Mouse (Mus musculus) kidney, embryonic 15.5 days (tissue): ENCODE measurements at regions not wholly inside any gene's neighbourhood (a gene's known extent, or its start where the extent isn't known, plus 50 kb on each side); places are given as distances from the start of the nearest gene placed in this dataset.
A peak's percentile ranks its signal among the peaks of the same experiment; 100 is the strongest.

Experiments used
- ATAC-seq: fragments of 200-750 bp; cut with Nextera tagmentation; replicated peaks from 2 replicates; pipeline ENCODE4 v1.8.0; 2017; ENCODE audit warnings: moderate TSS enrichment; ENCODE audit not compliant: low FRiP score
- H3K27ac ChIP-seq: fragments of 300-500 bp; sonication (generic); 2 replicates; pipeline ENCODE4 v1.5.1; 2015; ENCODE audit warnings: mild to moderate bottlenecking, inconsistent platforms
- H3K27me3 ChIP-seq: fragments of 300-500 bp; sonication (generic); 2 replicates; pipeline ENCODE4 v1.6.1; 2015; ENCODE audit warnings: inconsistent platforms
- H3K36me3 ChIP-seq: fragments of 300-500 bp; sonication (generic); 2 replicates; pipeline ENCODE4 v1.6.1; 2015; ENCODE audit warnings: inconsistent platforms
- H3K4me1 ChIP-seq: fragments of 300-500 bp; sonication (generic); 2 replicates; pipeline ENCODE4 v1.6.1; 2015; ENCODE audit warnings: inconsistent platforms
- H3K4me2 ChIP-seq: fragments of 300-500 bp; sonication (generic); 2 replicates; pipeline ENCODE4 v1.6.1; 2015; ENCODE audit warnings: moderate library complexity, mild to moderate bottlenecking, inconsistent platforms
- H3K4me3 ChIP-seq: fragments of 300-500 bp; sonication (generic); replicated peaks from 2 replicates; pipeline ENCODE4 v1.5.1; 2015; ENCODE audit warnings: mild to moderate bottlenecking, inconsistent platforms
- H3K9ac ChIP-seq: fragments of 300-500 bp; sonication (generic); 2 replicates; pipeline ENCODE4 v1.6.1; 2015; ENCODE audit warnings: mild to moderate bottlenecking, inconsistent platforms
- H3K9me3 ChIP-seq: fragments of 300-500 bp; sonication (generic); replicated peaks from 2 replicates; pipeline ENCODE4 v1.6.1; 2016; ENCODE audit warnings: inconsistent platforms
- WGBS: fragments of 180-500 bp; shearing (Covaris S2); methylation state at CpG from one replicate; pipeline ENCODE4 v1.1.7; 2015; ENCODE audit warnings: mixed read lengths; 5-methylcytosine and 5-hydroxymethylcytosine counted together

DNA sequence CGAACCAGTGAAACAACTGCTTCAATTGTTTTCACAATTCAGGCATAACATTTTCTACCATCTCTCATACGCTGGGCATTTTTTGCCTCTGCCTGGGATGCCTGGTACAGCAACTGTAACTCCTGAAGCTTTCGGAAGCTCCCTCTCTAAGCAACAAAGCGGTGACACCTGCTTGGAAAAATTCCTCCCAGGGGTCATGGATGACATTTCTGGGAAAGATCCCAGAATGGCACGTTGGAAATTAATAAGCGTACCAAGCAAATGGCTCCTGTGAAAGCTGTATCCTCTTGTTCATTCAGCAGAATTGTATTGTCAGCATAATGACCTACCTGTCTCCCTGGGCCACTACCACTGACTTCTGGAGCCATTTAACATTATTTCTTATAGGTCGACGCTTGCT is 333.7 kb upstream of the Noct start:
- Histone ChIP-seq H3K9me3 (no peaks in the 10 kb centered on the region), H3K4me1 (peaks cover 11% of the 10 kb centered on the region; the same call in 1 of the 2 replicates), H3K27me3 (no peaks in the 10 kb centered on the region), H3K27ac (no peak overlapping the region), H3K9ac (no peak overlapping the region), H3K4me2 (no peak overlapping the region), H3K36me3 (no peaks in the 10 kb centered on the region), H3K4me3 (no peak overlapping the region)
- 88% methylated on average over 8 of the region's 8 CpGs for WGBS
- no peak for ATAC-seq

- 0 out of 2 replicates have a peak, but pooled peaks cover 8% of the 10 kb centered on the region for H3K4me1 ChIP-seq
Observed at GRCm38 (mm10) chr3:50898179-50898578, 326.1 kb upstream of the Noct start.

GRCm38 (mm10) chr3:50899830-50900350 is 324.4 kb upstream of the Noct start:
- H3K9me3 ChIP-seq = no peaks in the 10 kb centered on the region
- H3K27ac ChIP-seq = no peak overlapping the region
- H3K4me2 ChIP-seq = no peak overlapping the region
- no peak overlapping the region for H3K4me3 ChIP-seq
- no peaks in the 10 kb centered on the region for H3K27me3 ChIP-seq
- no peaks in the 10 kb centered on the region for H3K36me3 ChIP-seq
- 78% methylated on average over 7 of the region's 7 CpGs for WGBS
- peaks cover 11% of the 10 kb centered on the region for H3K4me1 ChIP-seq
- no peak overlapping the region for H3K9ac ChIP-seq
- no peak for ATAC-seq

More at GRCm38 (mm10) chr3:50898179-50898578, 326.1 kb upstream of the Noct start:
- Histone ChIP-seq H3K36me3 (no peaks in the 10 kb centered on the region), H3K4me3 (no peak overlapping the region), H3K9ac (no peak overlapping the region), H3K4me2 (no peak overlapping the region), H3K27me3 (no peaks in the 10 kb centered on the region), H3K27ac (no peak overlapping the region), H3K9me3 (no peaks in the 10 kb centered on the region)
- WGBS = 67% methylated on average over 9 of the region's 9 CpGs
- no peak for ATAC-seq

DNA sequence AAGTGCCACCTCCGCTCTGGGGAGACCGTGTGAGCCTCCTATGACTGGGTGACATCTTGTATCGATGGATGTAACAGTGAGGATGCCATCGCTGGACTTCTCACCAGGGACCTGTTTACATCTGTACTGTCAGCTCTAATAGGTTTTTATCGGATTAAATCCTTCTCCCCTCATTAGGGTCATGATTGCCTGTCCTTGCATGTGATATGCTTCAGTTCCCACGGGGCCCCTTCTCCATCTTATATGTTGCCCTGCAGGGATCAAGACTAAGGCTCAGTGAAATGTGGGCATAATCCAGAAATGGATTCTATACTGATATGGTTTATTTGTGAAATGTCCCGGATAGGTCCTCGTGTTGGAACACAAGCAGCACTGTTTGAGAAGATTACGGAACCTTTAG is 323.7 kb upstream of the Noct start:
- WGBS = 93% methylated on average over 9 of the region's 9 CpGs
- H3K27me3 ChIP-seq = no peaks in the 10 kb centered on the region
- H3K9ac ChIP-seq = no peak overlapping the region
- peaks cover 18% of the 10 kb centered on the region for H3K4me1 ChIP-seq
- H3K9me3 ChIP-seq = no peaks in the 10 kb centered on the region
- no peaks in the 10 kb centered on the region for H3K36me3 ChIP-seq
- H3K27ac ChIP-seq = no peak overlapping the region
- no peak overlapping the region for H3K4me3 ChIP-seq
- ATAC-seq = no peak
- no peak overlapping the region for H3K4me2 ChIP-seq

- Histone ChIP-seq H3K27ac (no peak overlapping the region), H3K9ac (no peak overlapping the region), H3K4me1 (peaks cover 22% of the 10 kb centered on the region), H3K4me3 (no peak overlapping the region), H3K4me2 (no peak overlapping the region), H3K9me3 (no peaks in the 10 kb centered on the region), H3K36me3 (no peaks in the 10 kb centered on the region), H3K27me3 (no peaks in the 10 kb centered on the region)
- no peak for ATAC-seq
- WGBS = 81% methylated on average over 10 of the region's 10 CpGs
Observed at GRCm38 (mm10) chr3:50901321-50901720, 322.9 kb upstream of the Noct start.

DNA sequence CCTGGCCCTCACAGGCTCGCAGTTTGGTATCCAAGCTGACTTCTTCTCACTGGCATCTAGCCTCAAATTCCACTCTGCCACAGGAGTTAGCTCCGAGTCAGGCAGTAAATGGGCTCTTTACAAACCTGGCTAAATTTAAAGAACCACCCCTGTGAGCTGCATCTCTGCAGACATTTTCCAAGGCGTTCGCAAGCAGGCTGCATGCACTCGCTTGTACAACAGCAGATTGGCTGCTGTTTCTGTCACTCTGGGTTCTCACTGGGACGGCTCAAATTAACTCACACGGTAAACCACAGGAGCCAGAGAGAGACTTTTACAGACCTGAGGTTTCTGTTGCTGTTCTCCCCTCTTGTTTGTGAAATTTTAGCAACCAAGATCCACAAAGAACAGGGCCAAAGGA is 321.3 kb upstream of the Noct start:
- H3K9ac ChIP-seq = no peak overlapping the region
- no peak for ATAC-seq
- H3K27me3 ChIP-seq = no peaks in the 10 kb centered on the region
- no peak overlapping the region for H3K4me2 ChIP-seq
- no peaks in the 10 kb centered on the region for H3K9me3 ChIP-seq
- no peak overlapping the region for H3K4me3 ChIP-seq
- H3K27ac ChIP-seq = no peak overlapping the region
- H3K4me1 ChIP-seq = peaks cover 26% of the 10 kb centered on the region
- WGBS = 49% methylated on average over 7 of the region's 7 CpGs
- H3K36me3 ChIP-seq = no peaks in the 10 kb centered on the region

GRCm38 (mm10) chr3:50904716-50905116 is 319.5 kb upstream of the Noct start:
- WGBS = 28% methylated on average over 7 of the region's 7 CpGs
- H3K27ac ChIP-seq = peak overlapping the region; percentile 67
- H3K4me3 ChIP-seq = no peak overlapping the region
- H3K4me2 ChIP-seq = peak overlapping the region; percentile 62
- peak; percentile 72 for ATAC-seq
- no peak overlapping the region for H3K9ac ChIP-seq
- H3K27me3 ChIP-seq = no peaks in the 10 kb centered on the region
- H3K4me1 ChIP-seq = peaks cover 26% of the 10 kb centered on the region
- no peaks in the 10 kb centered on the region for H3K9me3 ChIP-seq
- H3K36me3 ChIP-seq = no peaks in the 10 kb centered on the region

- WGBS = 15% methylated on average over 16 of the region's 16 CpGs
Observed at GRCm38 (mm10) chr3:50905274-50905992, 318.8 kb upstream of the Noct start.

GRCm38 (mm10) chr3:50905993-50906831 is 318.0 kb upstream of the Noct start:
- Histone ChIP-seq H3K9me3 (no peaks in the 10 kb centered on the region), H3K4me2 (peak overlapping the region; percentile 62), H3K36me3 (no peaks in the 10 kb centered on the region), H3K27ac (peak overlapping the region; percentile 67; the same call in 1 of the 2 replicates), H3K4me1 (peaks cover 26% of the 10 kb centered on the region), H3K4me3 (peak overlapping the region; percentile 40), H3K9ac (peak overlapping the region; percentile 38; the same call in 1 of the 2 replicates), H3K27me3 (no peaks in the 10 kb centered on the region)
- 10% methylated on average over 32 of the region's 32 CpGs for WGBS
- ATAC-seq = peak; percentile 57

More at GRCm38 (mm10) chr3:50905274-50905992, 318.8 kb upstream of the Noct start:
- Histone ChIP-seq H3K9me3 (no peaks in the 10 kb centered on the region), H3K4me3 (peak overlapping the region; percentile 40), H3K9ac (0 out of 2 replicates have a peak overlapping the region, but pooled peaks have one; percentile 10), H3K4me1 (peaks cover 26% of the 10 kb centered on the region), H3K36me3 (no peaks in the 10 kb centered on the region), H3K27ac (peak overlapping the region; percentile 67), H3K27me3 (no peaks in the 10 kb centered on the region), H3K4me2 (peak overlapping the region; percentile 62)
- ATAC-seq = peak; percentile 82

- H3K4me3 ChIP-seq = no peak overlapping the region
- ATAC-seq = no peak
- WGBS = 89% methylated on average over 5 of the region's 5 CpGs
- H3K9me3 ChIP-seq = no peaks in the 10 kb centered on the region
- peaks cover 12% of the 10 kb centered on the region for H3K4me1 ChIP-seq
- H3K27me3 ChIP-seq = no peaks in the 10 kb centered on the region
- no peaks in the 10 kb centered on the region for H3K36me3 ChIP-seq
- H3K4me2 ChIP-seq = no peak overlapping the region
- no peak overlapping the region for H3K9ac ChIP-seq
- no peak overlapping the region for H3K27ac ChIP-seq
Observed at GRCm38 (mm10) chr3:50912980-50913518, 311.2 kb upstream of the Noct start.

DNA sequence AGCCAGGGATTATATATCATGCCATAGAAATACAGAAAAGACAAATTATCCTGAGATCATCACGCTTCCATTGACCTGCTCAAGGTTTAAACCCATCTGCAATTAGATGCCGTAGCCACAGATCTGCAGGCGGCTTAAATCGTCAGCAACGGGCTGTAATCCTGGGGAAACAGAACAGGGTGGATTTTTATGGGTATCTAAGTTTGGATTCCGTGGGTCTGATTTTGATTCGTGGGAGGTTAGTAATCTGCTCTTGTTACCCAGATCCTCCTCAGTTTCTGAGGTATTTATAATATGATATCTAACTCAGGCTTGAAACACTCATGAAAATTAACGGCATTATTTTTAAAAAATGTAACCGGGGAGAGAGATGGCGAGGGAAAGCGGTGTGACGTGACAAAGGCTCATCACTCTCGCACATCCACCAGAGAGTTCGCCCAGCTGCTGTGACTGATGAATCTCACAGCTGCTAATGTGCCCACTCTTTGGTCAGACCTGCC is 309.3 kb upstream of the Noct start:
- Histone ChIP-seq H3K9ac (no peak overlapping the region), H3K4me2 (no peak overlapping the region), H3K36me3 (no peaks in the 10 kb centered on the region), H3K27ac (no peak overlapping the region), H3K4me1 (peaks cover 12% of the 10 kb centered on the region), H3K4me3 (no peak overlapping the region), H3K9me3 (no peaks in the 10 kb centered on the region), H3K27me3 (no peaks in the 10 kb centered on the region)
- WGBS = 64% methylated on average over 14 of the region's 14 CpGs
- no peak for ATAC-seq
